Mouse (Mus musculus): ENCODE data around the gene 2900026A02Rik.

- TF ChIP-seq CTCF (IDR thresholded peaks at IDR 0.05; ENCODE audit: low read depth, low read length) = no peak
- TF ChIP-seq POLR2A (IDR thresholded peaks at IDR 0.05; ENCODE audit: borderline replicate concordance, low read depth, low read length) = no peak
Observed at GRCm38 (mm10) chr5:113152663-113153507, 68.2 kb downstream of the 2900026A02Rik start.

All from bone marrow macrophage, adult 2 months (primary cell).